Mouse (Mus musculus) forebrain, embryonic 12.5 days (tissue): Measurements from ENCODE around the gene Med28. TPM values are rescaled to one million over a fixed set of nuclear protein-coding genes. Genes with fewer than 3 reads are reported as not detected.

Source experiments
- ATAC-seq: fragments of 200-750 bp; cut with Nextera tagmentation; 2 replicates; pipeline ENCODE4 v1.8.0; 2017; ENCODE audit warnings: moderate TSS enrichment; ENCODE audit not compliant: low FRiP score
- H3K27ac ChIP-seq: fragments of 300-500 bp; sonication (generic); 2 replicates; pipeline ENCODE4 v1.5.1; 2016; ENCODE audit warnings: mild to moderate bottlenecking
- H3K27me3 ChIP-seq: fragments of 300-500 bp; sonication (generic); 2 replicates; pipeline ENCODE4 v1.6.1; 2016; ENCODE audit warnings: mild to moderate bottlenecking
- H3K36me3 ChIP-seq: fragments of 300-500 bp; sonication (generic); replicated peaks from 2 replicates; pipeline ENCODE4 v1.6.1; 2016; ENCODE audit warnings: mild to moderate bottlenecking
- H3K4me1 ChIP-seq: fragments of 300-500 bp; sonication (generic); 2 replicates; pipeline ENCODE4 v1.6.1; 2016
- H3K4me2 ChIP-seq: fragments of 300-500 bp; sonication (generic); 2 replicates; pipeline ENCODE4 v1.6.1; 2016; ENCODE audit warnings: mild to moderate bottlenecking, moderate library complexity
- H3K4me3 ChIP-seq: fragments of 300-500 bp; sonication (generic); replicated peaks from 2 replicates; pipeline ENCODE4 v1.5.1; 2016; ENCODE audit warnings: mild to moderate bottlenecking
- H3K9ac ChIP-seq: fragments of 300-500 bp; sonication (generic); 2 replicates; pipeline ENCODE4 v1.6.1; 2016; ENCODE audit warnings: mild to moderate bottlenecking
- H3K9me3 ChIP-seq: fragments of 300-500 bp; sonication (generic); 2 replicates; pipeline ENCODE4 v1.6.1; 2016
- WGBS: fragments of 180-500 bp; shearing (Covaris S2); methylation state at CpG from one replicate; pipeline ENCODE4 v1.1.7; 2016; 5-methylcytosine and 5-hydroxymethylcytosine counted together
- polyA plus RNA-seq: library from polyadenylated mRNA; unstranded; fragments of >200 nt; fragmentation: Nextera tagmentation; extraction: Ambion mirVana; gene quantifications from 2 replicates; pipeline ENCODE4 v1.2.1, GENCODE M21; 2016

Med28 gene
- polyA plus RNA-seq, 1 experiment from 2014 or later, result 285 TPM

- Histone ChIP-seq H3K9me3 (no peaks in the 10 kb centered on the region), H3K27me3 (no peaks in the 10 kb centered on the region), H3K9ac (no peak overlapping the region), H3K4me1 (no peaks in the 10 kb centered on the region), H3K4me2 (no peak overlapping the region), H3K36me3 (peaks cover 27% of the 10 kb centered on the region), H3K4me3 (no peak overlapping the region), H3K27ac (no peak overlapping the region)
- no peak for ATAC-seq
- 93% methylated on average over 10 of the region's 10 CpGs for WGBS
Observed at GRCm38 (mm10) chr5:45515151-45515743, 4.8 kb upstream of the Med28 start.

- peak overlapping the region; percentile 89 for H3K4me3 ChIP-seq
- peaks cover 15% of the 10 kb centered on the region for H3K4me1 ChIP-seq
- peaks cover 23% of the 10 kb centered on the region for H3K36me3 ChIP-seq
- WGBS, result 4% methylated on average over 5 of the region's 5 CpGs
- H3K9ac ChIP-seq, result peak overlapping the region; percentile 84
- no peaks in the 10 kb centered on the region for H3K27me3 ChIP-seq
- H3K9me3 ChIP-seq, result no peaks in the 10 kb centered on the region
- H3K27ac ChIP-seq, result no peak overlapping the region
- peak; percentile 4; the same call in 1 of the 2 replicates for ATAC-seq
- peak overlapping the region; percentile 89 for H3K4me2 ChIP-seq
Observed at GRCm38 (mm10) chr5:45520809-45521110, 731 bp downstream of the Med28 start.

GRCm38 (mm10) chr5:45521601-45522000, 1.6 kb downstream of the Med28 start:
- WGBS, result 91% methylated on average over 6 of the region's 6 CpGs

GRCm38 (mm10) chr5:45525101-45525500, 5.1 kb downstream of the Med28 start:
- H3K36me3 ChIP-seq, result peaks cover 63% of the 10 kb centered on the region

More at GRCm38 (mm10) chr5:45521601-45522000, 1.6 kb downstream of the Med28 start:
- Histone ChIP-seq H3K36me3 (peaks cover 31% of the 10 kb centered on the region), H3K9me3 (no peaks in the 10 kb centered on the region), H3K9ac (no peak overlapping the region), H3K27me3 (no peaks in the 10 kb centered on the region), H3K4me1 (peaks cover 15% of the 10 kb centered on the region), H3K4me2 (peak overlapping the region; percentile 89), H3K4me3 (peak overlapping the region; percentile 89), H3K27ac (no peak overlapping the region)
- no peak for ATAC-seq

GRCm38 (mm10) chr5:45526338-45526737, 6.3 kb downstream of the Med28 start:
- 95% methylated on average over 4 of the region's 4 CpGs for WGBS

More at GRCm38 (mm10) chr5:45525101-45525500, 5.1 kb downstream of the Med28 start:
- no peak overlapping the region for H3K4me2 ChIP-seq
- H3K9ac ChIP-seq, result no peak overlapping the region
- H3K4me1 ChIP-seq, result peaks cover 15% of the 10 kb centered on the region
- no peaks in the 10 kb centered on the region for H3K27me3 ChIP-seq
- WGBS, result 93% methylated on average over 10 of the region's 10 CpGs
- no peaks in the 10 kb centered on the region for H3K9me3 ChIP-seq
- no peak for ATAC-seq
- no peak overlapping the region for H3K4me3 ChIP-seq
- H3K27ac ChIP-seq, result no peak overlapping the region

GRCm38 (mm10) chr5:45529696-45530095, 9.7 kb downstream of the Med28 start:
- no peaks in the 10 kb centered on the region for H3K9me3 ChIP-seq
- no peak overlapping the region for H3K27ac ChIP-seq
- WGBS, result 92% methylated on average over 3 of the region's 3 CpGs
- H3K36me3 ChIP-seq, result peaks cover 62% of the 10 kb centered on the region
- H3K4me3 ChIP-seq, result no peak overlapping the region
- H3K4me1 ChIP-seq, result peaks cover 4% of the 10 kb centered on the region
- no peak overlapping the region for H3K9ac ChIP-seq
- ATAC-seq, result no peak
- no peaks in the 10 kb centered on the region for H3K27me3 ChIP-seq
- H3K4me2 ChIP-seq, result no peak overlapping the region

More at GRCm38 (mm10) chr5:45526338-45526737, 6.3 kb downstream of the Med28 start:
- ATAC-seq, result no peak
- peaks cover 8% of the 10 kb centered on the region for H3K4me1 ChIP-seq
- H3K36me3 ChIP-seq, result peaks cover 67% of the 10 kb centered on the region
- no peaks in the 10 kb centered on the region for H3K9me3 ChIP-seq
- H3K27ac ChIP-seq, result no peak overlapping the region
- H3K27me3 ChIP-seq, result no peaks in the 10 kb centered on the region
- no peak overlapping the region for H3K4me2 ChIP-seq
- no peak overlapping the region for H3K9ac ChIP-seq
- no peak overlapping the region for H3K4me3 ChIP-seq

- Histone ChIP-seq H3K4me1 (peaks cover 4% of the 10 kb centered on the region), H3K9ac (no peak overlapping the region), H3K27ac (no peak overlapping the region), H3K36me3 (peaks cover 17% of the 10 kb centered on the region), H3K4me2 (peak overlapping the region; percentile 32; the same call in 1 of the 2 replicates), H3K27me3 (no peaks in the 10 kb centered on the region), H3K9me3 (no peaks in the 10 kb centered on the region), H3K4me3 (no peak overlapping the region)
- peak; percentile 89 for ATAC-seq
- 5% methylated on average over 17 of the region's 17 CpGs for WGBS
Observed at GRCm38 (mm10) chr5:45534319-45535098, 14.5 kb downstream of the Med28 start.

- no peak overlapping the region for H3K4me3 ChIP-seq
- H3K4me1 ChIP-seq, result peaks cover 4% of the 10 kb centered on the region
- 73% methylated on average over 4 of the region's 4 CpGs for WGBS
- ATAC-seq, result no peak
- no peak overlapping the region for H3K9ac ChIP-seq
- no peaks in the 10 kb centered on the region for H3K27me3 ChIP-seq
- H3K4me2 ChIP-seq, result no peak overlapping the region
- H3K9me3 ChIP-seq, result no peaks in the 10 kb centered on the region
- no peak overlapping the region for H3K27ac ChIP-seq
- peaks cover 11% of the 10 kb centered on the region for H3K36me3 ChIP-seq
Observed at GRCm38 (mm10) chr5:45535177-45535576, 15.1 kb downstream of the Med28 start.

- H3K4me2 ChIP-seq, result no peak overlapping the region
- H3K4me3 ChIP-seq, result no peak overlapping the region
- no peak for ATAC-seq
- H3K9me3 ChIP-seq, result no peaks in the 10 kb centered on the region
- no peak overlapping the region for H3K27ac ChIP-seq
- 71% methylated on average over 10 of the region's 10 CpGs for WGBS
- no peak overlapping the region for H3K9ac ChIP-seq
- no peaks in the 10 kb centered on the region for H3K4me1 ChIP-seq
- H3K27me3 ChIP-seq, result no peaks in the 10 kb centered on the region
- H3K36me3 ChIP-seq, result no peaks in the 10 kb centered on the region
Observed at GRCm38 (mm10) chr5:45539502-45539901, 19.5 kb downstream of the Med28 start.

- Histone ChIP-seq H3K4me3 (no peak overlapping the region), H3K9me3 (no peaks in the 10 kb centered on the region), H3K4me1 (no peaks in the 10 kb centered on the region), H3K4me2 (no peak overlapping the region), H3K27ac (no peak overlapping the region), H3K9ac (no peak overlapping the region), H3K36me3 (no peaks in the 10 kb centered on the region), H3K27me3 (no peaks in the 10 kb centered on the region)
- WGBS, result 69% methylated on average over 5 of the region's 5 CpGs
- no peak for ATAC-seq
Observed at GRCm38 (mm10) chr5:45543374-45543773, 23.3 kb downstream of the Med28 start.

GRCm38 (mm10) chr5:45549586-45549985, 29.6 kb downstream of the Med28 start:
- Histone ChIP-seq H3K27me3 (no peaks in the 10 kb centered on the region), H3K27ac (no peak overlapping the region), H3K9ac (no peak overlapping the region), H3K36me3 (no peaks in the 10 kb centered on the region), H3K4me2 (no peak overlapping the region), H3K4me1 (no peaks in the 10 kb centered on the region), H3K4me3 (no peak overlapping the region), H3K9me3 (no peaks in the 10 kb centered on the region)
- WGBS, result 94% methylated on average over 1 of the region's 1 CpGs
- ATAC-seq, result no peak

GRCm38 (mm10) chr5:45564054-45564453, 44.0 kb downstream of the Med28 start:
- ATAC-seq, result no peak
- no peaks in the 10 kb centered on the region for H3K4me1 ChIP-seq
- H3K36me3 ChIP-seq, result no peaks in the 10 kb centered on the region
- no peak overlapping the region for H3K4me2 ChIP-seq
- H3K9ac ChIP-seq, result no peak overlapping the region
- H3K27ac ChIP-seq, result no peak overlapping the region
- H3K4me3 ChIP-seq, result no peak overlapping the region
- no peaks in the 10 kb centered on the region for H3K27me3 ChIP-seq
- no peaks in the 10 kb centered on the region for H3K9me3 ChIP-seq
- WGBS, result 79% methylated on average over 6 of the region's 6 CpGs

- H3K4me2 ChIP-seq, result no peak overlapping the region
- no peaks in the 10 kb centered on the region for H3K36me3 ChIP-seq
- no peak overlapping the region for H3K27ac ChIP-seq
- H3K9ac ChIP-seq, result no peak overlapping the region
- no peaks in the 10 kb centered on the region for H3K9me3 ChIP-seq
- no peaks in the 10 kb centered on the region for H3K4me1 ChIP-seq
- no peak for ATAC-seq
- WGBS, result 83% methylated on average over 1 of the region's 1 CpGs
- no peak overlapping the region for H3K4me3 ChIP-seq
- no peaks in the 10 kb centered on the region for H3K27me3 ChIP-seq
Observed at GRCm38 (mm10) chr5:45565829-45566228, 45.8 kb downstream of the Med28 start.
